Mouse (Mus musculus) gastrocnemius, postnatal 25 days (tissue): ENCODE measurements around the gene Ush1g. TPM values are rescaled to one million over a fixed set of nuclear protein-coding genes. Genes with fewer than 3 reads are reported as not detected.
A peak's percentile ranks its signal among the peaks of the same experiment; 100 is the strongest.

ENCODE experiments used
- DNase-seq: peaks from one replicate; pipeline ENCODE4 v3.0.0; 2022
- total RNA-seq, 2 experiments: library from RNA; stranded (reverse); gene quantifications; 1 replicate in 1 of 2; 2 replicates in 1 of 2; pipeline ENCODE4 v1.2.3; 2021

The Ush1g gene
- total RNA-seq, 2 experiments from 2014 or later, result 0.56 to 0.97 TPM

DNA sequence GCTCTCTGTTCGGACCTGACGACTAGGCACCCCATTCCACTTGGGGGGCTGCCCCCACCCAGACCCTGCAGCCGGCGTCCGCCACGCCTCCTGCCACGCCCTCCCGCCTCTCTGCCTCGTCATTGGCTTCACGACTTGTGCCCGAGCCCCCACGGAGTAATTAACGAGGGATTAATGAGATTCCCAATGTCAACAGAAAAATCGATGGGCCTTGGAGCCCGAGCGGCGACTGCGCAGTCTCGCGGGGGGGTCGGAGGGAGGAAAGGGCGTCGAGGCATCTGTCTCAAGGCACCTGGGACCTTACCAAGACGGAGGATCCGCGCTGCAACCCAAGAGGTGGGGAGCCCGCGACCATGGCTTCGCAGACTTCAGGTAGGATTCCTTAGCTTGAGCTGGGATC lies 12.7 kb upstream of the Ush1g start, which contains the start of gene Otop3:
Otop3 (plus strand) TSS at position 201 of the 400 bp plus-strand sequence.
- no peak for DNase-seq

DNA sequence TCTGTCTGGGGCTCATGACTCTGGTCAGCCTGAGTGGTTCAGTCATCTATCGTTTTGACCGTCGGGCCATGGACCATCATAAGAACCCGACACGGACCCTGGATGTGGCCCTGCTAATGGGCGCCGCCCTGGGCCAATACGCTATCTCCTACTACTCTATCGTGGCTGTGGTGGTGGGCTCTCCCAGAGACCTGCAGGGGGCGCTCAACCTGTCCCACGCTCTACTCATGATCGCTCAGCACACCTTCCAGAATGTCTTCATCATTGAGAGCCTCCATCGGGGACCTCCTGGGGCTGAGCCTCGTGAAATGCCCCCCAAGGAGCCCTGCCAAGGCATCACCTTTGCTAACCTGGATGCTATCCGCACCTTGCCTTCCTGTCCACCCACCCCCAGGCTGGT lies 7.5 kb upstream of the Ush1g start:
- DNase-seq, result no peak

DNA sequence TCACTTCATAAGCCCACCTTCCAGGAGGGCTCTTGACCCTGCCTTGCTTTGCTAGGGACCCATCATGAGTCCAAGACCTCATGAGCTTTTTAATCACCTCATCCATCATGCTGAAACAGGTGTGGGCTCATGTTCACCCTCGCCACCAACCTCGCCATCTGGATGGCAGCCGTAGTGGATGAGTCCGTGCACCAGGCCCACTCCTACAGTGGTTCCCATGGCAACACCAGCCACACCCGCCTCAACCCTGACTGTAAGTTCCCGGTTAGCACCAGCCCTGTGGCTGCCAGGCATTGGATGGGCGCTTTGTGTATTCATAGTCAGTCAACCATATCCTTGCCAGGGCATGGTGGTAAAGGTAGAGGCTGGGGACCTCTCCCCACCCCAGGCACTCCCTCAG lies 4.9 kb upstream of the Ush1g start:
- no peak for DNase-seq

DNA sequence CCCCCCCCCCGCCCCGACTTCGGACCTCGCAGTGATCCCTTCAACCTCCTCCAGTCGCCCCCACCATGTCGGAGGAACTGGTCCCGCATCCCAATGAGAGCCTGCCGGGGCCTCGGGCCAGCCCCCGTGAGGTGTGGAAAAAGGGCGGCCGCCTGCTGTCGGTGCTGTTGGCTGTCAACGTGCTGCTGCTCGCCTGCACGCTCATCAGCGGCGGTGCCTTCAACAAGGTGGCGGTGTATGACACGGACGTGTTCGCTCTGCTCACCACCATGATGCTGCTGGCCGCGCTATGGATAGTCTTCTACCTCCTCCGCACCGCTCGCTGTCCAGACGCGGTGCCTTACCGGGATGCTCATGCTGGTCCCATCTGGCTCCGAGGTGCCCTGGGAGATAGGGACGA lies 1.5 kb upstream of the Ush1g start:
- no peak for DNase-seq

DNA sequence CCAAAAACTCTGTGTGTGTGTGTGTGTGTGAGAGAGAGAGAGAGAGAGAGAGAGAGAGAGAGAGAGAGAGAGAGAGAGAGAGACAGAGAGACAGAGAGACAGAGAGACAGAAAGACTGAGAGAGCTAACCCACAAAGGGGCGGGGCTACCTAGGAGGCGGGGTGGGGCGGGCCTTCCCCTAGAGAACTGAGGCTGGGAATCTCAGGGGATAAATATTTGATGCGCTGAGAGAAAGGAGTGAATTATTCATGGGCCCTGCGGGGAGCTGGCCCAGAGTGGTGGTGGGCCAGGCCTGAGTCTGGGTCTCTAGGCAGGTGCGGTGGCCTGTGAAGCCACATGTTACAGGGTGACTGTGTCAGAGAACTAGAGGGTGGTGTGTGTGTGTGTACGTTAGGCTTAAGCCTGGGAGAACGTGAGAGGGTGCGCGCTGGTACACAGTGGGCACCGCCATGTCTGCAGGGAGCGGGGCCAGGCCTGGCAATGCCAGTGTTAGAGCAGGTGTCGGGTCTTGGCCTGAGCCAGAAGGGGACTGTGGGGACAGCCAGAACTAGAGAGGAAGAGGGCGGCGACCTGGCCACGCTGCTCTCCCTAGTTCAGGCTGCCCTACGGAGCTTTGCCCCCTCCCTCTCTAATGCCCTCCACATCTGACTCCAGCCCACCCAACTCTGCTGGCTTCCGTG lies 2.0 kb downstream of the Ush1g start:
- DNase-seq, result peak; percentile 59

DNA sequence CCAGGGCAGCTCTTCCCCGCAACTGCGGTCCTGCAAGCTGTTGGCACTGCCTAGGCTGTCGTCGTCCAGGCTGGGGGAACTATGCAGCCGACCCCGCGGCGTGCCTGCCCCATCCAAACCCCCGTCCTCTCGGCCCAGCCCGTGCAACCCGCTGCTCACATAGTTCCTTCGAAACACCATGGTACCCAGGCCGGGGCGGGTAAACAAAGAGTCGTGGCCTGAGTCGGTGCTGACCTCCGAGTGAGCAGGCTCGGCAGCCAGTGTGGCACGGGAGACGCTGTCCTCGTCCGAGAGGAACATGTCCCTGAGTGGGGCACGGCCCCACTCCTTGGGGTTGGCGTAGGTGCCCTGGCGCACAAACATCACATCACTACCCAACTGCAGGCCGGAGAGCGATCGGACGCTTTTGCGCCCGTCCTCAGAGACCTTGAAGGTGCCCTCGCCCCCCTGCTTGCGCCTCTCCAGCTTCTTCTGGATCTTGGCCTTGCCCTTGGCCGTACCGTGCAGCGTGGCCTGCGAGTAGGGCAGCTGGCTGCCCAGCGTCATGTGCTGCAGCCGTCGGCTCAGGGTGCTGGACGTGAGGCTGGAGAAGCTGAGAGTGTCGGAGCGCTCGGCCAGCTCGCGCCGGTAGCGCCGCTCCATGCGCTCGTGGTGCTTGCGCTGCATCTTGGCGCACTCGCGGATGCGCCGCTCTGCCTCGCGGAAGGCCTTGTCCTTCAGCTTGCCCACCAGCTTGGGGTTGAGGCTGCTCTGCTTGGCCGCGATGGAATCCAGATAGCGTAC lies 3.4 kb downstream of the Ush1g start:
- DNase-seq, result no peak

DNA sequence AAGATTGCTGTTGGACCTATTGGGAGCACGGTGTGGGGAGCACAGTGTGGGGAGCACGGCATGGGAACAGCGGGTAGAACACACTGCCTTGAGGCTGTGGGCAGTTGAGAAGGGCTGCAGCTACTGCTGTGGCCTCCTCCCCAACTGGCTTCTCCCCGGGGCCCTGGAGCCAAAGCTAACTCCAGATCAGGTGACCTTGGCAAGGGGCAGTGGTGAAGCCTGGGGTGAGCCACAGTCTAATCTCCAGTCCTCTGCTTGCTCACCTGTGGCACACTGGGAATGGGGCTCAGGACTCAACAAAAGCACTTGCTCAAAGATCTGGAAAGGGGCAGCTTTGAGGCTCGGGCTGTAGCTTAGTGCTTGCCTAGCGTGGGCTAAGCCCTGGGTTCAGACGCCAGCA lies 4.6 kb downstream of the Ush1g start:
- DNase-seq, result no peak

DNA sequence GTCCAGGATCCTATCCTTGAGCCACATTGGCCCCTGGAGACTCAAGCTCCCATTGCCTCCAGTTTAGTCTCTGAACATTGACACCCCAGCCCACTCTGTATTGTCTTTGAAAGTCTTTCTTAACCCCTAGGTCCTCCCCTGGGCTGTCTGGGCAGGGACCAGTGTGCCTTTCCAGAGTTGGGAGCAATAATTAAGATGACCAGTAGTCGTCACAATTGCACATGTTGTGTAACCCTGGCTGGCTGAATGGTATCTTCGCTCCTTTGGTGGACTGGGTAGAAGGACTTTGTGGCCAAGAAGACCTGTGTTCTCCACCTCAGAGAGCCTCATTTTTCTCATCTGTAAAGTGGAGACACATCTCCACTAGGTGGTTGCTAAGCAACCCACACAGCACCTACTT lies 7.6 kb downstream of the Ush1g start:
- DNase-seq, result no peak

DNA sequence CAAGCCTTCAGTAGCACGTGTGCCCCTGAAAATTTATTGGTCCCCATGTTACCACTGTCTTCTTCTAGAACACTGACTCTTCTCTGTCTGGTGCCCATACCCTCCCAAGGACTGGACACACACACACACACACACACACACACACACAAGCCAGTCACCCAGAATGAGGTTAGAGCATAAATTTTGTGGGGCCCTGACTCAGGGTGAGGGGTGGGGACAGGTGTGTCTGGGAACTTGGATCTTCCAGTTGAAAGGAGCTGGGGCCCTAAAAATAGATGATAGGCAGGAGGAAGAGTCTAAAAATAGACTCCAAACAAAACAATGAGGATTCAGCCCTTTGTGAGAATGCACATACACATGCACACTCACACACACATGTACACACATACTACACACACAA lies 13.1 kb downstream of the Ush1g start:
- DNase-seq, result no peak

DNA sequence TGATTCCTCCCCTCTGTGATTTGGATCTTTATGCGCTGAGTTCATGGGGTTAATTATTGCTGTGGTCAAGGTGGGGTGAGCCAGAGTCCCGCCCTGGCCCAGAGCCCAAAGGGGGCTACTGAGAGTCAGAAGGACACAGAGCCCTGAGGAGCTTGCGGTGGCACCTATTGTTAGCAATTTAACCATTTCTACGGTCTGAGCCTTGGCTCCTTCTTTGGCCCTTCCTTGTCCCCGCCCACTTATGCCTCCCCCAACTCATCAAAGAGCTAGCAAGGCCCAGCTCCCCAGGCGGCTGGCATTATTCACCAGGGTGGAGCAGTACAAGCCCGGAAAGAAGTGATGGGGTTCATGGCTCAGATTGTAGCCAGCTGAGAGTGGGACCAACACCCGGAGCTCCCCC lies 15.0 kb downstream of the Ush1g start, which contains the start of gene Otop2:
Otop2 (plus strand) TSS at position 301 of the 400 bp plus-strand sequence.
- no peak for DNase-seq

DNA sequence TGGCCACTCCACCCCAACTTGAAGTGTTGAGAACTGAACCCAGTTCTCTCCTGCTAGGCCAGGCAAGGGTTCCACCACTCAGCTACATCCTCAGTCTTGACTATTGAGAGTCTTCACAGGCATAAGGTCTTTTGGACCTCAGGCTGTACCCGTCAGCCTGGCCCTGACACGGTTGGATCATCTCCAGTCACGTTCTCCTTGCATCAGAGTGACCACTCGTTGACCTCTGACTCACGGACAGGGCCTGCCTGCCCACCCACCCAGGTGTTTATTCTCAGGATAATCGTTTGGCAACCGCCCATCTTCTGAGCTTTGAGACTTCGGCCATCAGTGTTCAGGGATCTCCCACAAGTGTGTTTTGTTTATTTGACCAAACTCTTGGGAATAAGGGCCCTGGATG lies 18.7 kb downstream of the Ush1g start:
- DNase-seq, result no peak

DNA sequence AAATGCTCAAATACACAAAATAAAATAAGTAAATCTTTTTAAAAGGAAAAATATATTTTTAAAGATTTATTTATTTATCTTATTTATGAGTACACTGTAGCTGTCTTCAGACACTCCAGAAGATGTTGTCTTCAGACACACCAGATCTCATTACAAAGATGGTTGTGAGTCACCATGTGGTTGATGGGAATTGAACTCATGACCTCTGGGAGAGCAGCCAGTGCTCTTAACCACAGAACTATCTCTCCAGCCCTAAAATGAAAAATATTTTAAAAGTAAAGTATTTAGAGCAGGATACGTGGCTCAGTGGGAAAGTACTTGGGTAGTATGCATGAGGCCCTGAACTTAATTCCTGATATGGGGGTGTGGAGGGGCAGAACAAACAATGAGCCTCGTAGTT lies 20.5 kb downstream of the Ush1g start:
- DNase-seq, result no peak

DNA sequence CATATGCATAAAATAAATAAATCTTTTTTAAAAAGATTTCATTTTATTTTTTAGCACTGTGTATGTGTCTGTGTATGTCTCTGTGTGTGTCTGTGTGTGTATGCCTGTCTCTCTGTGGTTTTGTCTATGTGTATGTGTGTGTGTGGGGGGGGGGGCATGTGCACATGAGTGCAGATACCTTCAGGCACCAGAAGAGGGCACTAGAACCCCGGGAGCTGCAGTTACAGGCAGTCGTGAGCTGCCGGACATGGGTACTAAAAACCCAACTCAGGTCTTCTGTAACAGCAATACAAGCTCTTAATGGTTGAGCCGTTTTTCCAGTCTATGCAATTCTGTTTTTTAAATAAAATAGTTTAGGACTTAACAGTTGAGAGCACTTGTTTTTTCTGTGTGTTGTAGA lies 21.1 kb downstream of the Ush1g start:
- no peak for DNase-seq

DNA sequence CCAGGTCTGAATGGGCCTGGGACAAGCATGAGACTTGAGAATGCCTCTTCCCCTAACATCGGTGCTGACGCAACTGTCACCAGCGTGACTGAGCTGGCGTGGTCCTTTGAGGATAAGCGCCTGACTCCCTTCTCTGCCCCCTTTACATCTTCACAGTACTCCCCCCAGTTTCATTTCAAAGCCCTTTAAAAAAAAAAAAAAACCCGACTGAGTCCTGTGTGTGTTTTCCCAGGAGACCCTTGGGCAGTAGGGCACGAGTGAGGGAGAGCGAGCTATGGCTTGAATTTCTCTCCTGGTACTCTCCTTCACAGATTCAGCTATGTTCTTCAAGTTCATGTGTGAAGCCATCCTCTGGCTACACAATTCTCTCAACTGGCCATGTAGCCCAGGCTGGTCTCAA lies 23.7 kb downstream of the Ush1g start:
- no peak for DNase-seq

DNA sequence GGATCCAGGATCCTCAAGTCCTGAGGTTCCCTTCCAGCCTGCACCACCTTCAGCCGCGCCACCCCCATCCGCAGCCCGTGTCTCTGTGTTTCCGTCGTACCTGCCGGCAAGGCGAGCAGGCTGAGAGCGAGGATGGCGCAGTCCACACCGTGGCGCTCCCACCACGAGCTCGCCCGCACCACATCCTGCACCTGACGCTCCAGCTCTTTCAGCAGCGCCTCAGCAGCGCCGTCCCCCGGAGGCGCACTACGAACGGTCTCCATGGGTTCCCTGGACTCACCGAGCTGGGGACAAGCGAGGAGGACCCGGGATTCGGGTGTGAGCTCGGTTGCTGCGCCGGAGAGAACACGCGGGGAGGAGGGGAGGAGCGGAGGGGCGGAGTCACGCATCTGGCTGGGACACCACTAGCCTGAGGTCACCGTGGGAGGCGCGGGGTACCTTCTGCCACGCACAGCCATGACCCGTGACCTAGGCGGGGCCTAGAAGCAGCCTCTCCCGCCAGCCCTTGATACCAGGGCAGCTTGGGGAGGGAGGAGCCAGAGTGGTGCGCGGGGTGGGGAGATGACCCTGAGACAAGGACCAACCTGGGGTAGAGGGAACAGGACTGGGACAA lies 24.5 kb downstream of the Ush1g start, which contains the start of gene Fads6:
Fads6 (minus strand) TSS at position 450 of the 613 bp plus-strand sequence.
- DNase-seq, result peak; percentile 53

DNA sequence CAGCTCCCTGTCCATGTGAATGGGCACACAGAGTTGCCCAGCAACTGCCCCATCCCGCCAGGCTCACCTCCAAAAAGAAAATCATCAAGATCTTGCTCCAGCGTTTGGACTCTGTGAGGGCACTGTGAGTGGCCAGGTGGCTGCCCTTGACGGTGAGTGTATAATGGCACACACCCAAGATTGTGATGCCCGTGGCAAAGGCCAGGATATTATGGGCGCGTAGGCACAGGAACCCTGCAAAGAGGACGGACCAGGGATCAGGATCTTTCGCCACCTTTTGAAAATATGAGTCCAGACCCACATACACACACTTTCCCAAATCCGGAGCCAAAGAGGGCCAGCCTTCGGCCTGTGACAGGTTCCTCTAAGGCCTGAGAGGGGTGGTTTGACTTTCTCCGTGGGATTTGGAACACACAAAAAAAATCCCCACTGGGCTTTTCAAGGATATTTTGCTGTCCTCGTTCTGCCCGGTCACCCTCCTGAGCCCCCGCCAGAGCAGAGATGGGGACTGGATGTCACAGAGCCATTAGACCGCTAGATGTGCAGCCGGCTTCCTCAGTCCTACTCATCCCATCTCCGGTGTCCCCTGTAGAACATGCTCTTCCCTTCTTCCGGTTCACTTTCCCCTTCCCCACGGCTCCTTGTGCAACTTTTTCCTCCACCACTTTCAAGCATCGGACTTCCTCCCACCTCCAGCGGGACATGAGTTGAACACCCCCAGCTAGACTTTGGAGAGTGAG lies 25.2 kb downstream of the Ush1g start:
- no peak for DNase-seq

DNA sequence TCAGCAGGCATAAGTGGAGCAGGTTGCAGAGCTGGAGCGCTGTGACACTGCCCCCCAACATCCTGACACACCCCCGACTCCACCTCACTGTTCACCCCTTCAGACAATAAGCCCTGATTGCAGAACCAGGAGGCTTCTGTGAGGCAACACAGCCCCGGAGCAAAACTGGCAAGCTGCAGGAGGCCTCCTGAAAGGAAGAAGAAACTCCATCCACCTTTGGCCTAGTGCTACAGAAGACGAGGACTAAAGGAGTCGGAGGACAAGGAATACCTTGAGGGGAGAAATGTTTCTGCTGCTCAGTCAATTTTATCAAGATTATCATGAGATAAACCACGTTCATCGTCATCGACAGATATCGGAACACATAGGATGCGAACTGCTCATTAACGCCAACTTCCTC lies 25.9 kb downstream of the Ush1g start:
- DNase-seq, result no peak

DNA sequence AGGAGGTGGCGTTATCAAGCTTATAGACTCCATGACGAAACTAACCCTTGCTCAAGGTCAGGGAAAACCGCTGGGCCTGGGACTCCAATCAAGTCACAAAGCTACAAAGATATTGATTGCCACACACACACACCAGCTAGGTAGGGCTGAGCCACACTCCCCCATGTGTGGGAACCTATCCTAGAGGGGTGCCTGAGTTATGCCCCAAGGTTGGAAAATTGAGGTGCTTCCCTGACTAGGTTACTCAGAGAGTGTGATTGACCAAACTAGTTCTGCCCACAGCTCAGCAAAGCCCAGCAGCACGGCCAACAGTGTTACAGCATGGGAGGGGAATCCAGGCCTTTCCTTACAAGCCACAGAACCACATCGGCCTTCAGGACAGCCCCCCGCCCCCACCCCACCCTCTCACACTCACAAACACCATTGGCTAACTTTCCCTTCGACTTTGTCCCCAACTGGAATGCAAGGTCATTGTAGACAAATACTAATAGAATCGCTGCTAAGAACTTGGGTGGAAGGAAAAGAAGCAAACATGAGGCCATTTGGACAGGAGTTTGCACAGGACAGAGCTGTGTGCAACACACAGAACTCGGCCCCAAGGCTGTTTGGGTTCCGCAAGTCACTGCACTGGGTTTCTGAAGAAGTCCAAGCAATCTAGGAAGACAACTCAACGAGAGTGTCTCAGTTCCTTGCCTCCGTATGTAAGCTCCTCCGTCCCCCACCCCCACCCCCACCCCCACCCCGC lies 29.0 kb downstream of the Ush1g start:
- DNase-seq, result no peak

DNA sequence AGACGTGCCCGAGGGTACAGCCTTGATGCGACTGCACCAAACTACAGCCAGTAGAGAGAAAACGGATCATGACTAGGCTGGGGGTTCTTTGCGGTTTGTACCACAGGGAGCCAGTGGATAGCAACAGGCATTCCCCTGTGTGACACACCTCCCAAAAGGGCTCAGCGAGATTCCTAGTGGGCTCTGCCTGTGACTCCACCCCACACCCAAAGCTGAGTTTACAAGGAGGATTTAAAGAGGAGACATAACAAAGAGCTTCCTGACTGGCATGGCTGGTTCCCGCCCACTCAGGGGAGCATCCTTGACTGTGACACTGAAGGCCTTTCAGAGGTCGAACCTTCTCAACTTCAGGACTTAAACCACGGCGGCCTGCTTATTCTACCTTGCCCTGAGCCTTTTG lies 30.3 kb downstream of the Ush1g start:
- no peak for DNase-seq

DNA sequence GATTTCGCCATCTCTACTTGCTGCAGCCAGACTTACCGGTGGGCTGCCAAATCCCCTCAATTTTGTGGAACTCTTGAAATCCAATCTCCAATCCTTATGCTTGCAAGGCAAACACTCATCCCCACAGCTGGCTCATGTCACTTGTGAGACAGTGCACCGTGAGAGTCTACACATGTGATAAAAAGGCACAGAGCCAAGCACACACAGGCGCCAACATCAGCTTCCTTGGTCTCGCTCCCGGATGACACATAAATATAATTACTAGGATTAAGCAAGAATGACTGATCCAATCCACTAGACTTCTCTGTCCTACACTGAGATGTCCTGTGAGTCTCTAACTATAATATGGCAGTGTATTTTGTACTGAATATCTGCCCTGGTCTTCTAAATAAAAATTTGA lies 30.9 kb downstream of the Ush1g start:
- peak; percentile 71 for DNase-seq

DNA sequence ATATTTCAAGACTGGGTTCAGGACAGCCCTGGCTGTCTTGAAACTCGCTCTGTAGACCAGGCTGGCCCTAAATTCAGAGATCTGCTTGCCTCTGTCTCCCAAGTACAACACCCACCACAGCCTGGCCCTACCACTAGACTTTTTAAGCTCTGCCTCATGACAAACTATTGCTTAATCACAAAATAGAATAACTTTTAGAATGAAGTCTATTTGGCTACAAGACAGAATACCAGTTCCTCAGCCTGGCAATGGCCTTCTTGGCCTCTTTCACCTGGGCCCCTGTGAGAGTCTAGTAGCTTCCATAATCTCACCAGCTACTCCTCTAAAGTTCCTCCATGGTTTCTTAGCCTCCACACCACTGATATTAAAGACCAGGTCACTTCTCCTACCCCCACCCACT lies 31.5 kb downstream of the Ush1g start:
- no peak for DNase-seq

DNA sequence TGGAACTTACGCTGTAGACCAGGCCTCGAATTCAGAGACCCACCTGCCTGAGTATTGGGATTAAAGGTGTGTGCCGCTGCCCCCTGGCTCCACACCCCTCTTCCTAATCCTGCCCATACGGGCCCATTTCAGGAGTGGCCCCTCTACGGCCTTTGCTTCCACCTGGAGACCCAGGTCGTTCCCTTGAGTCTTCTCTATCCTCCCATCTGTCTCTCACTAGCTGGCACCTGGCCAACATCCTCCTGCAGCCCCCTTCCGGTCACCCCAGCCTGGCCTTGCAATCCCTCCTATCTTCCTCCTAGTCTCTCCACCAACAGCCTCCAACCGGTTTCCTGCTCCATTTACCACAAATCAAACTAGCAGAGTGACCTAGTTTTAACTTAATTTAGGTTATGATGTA lies 32.0 kb downstream of the Ush1g start:
- DNase-seq, result no peak
